Mouse (Mus musculus) stomach, adult 2 months (tissue): ENCODE measurements around the gene AW822073. TPM values are rescaled to one million over a fixed set of nuclear protein-coding genes. Genes with fewer than 3 reads are reported as not detected.

ENCODE experiments used
- polyA plus RNA-seq: library from polyadenylated mRNA; depleted of rRNA; stranded (reverse); fragments of >200 nt; gene quantifications from 2 replicates; pipeline ENCODE4 v1.2.3, GENCODE M21; 2012; rRNA removed

The AW822073 gene
- polyA plus RNA-seq: 0.17 TPM in 1 of 2 replicates, not detected in the other

DNA sequence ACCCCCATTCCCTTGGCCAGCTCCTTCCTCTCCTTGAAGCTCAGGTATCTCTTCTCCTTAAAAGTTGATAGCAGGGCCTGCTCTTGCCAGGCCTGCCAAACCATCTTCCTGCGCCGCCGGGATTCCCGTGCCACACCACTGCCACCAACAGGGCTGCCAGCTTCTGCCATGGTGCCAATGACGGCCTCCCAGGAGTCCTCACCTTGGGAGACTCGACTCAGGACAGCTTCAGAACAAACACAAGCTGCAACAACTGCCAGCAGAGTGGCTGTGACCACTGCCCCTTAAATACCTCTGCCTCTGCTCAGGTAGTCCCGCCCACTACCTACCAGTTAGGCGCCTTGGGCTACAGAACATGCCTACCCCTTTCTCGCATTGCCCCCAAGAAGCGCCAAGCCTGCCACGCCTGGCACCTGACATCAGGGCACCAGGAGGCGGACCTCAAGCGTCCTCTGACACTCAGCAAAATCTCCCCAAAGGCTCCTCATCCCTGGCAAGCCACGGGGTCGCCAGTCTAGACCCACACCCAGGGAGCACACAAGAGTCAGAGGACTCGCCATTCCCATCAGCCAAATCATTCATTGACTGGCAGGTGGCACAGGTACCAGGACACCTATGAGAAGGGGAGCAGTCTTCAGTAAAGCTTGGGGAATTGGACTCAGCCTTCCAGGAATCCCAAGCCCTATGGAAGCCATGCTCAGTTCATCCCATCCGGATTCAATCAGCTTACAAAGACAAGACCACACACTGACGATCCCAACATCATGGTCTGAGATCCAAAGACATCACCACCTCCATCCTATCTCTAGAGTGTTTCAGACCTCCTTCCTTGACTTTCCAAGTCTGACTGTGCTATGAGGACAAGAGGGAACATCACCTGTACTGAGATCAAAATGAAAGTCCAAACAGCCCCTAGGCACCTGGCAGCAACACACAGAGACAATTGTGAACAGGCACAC lies at the start of gene AW822073:
AW822073 (minus strand) TSS at position 104 of the 959 bp plus-strand sequence.

DNA sequence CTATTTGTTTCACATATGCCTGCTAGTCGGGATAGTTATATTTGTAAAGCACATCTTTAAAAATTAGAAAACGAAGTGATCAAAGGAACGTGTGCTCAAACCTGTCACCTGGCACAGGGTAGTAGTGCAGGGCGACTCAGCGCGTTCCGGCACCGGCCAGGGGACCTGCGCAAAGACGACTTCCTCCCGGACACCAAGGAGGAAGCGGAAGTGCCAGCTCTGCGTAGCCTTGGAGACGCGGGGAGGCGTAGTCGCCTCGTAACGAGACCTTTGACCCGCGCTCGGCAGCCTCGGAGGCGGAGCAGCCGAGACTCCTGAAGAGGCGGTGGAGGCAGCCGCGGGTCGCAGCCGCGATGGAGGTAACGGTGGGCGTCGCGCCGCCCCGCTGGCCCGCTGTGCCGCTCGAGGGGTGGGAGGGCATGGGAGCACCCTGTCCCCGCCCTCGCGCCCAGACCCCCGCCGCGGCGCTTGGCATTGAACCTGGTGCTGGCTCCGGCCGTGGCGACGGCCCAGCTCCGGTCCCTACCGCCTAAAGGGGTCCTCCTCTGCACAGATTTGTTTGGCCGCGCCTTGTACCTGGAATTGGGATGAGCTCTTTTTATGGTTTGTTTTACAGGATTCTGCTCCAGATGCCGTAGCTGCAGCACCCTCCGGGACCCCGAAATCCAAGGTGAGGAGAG lies 30.6 kb upstream of the AW822073 start, which contains the start of gene Gcc2:
Gcc2 (plus strand) TSS at position 285 of the 680 bp plus-strand sequence.

DNA sequence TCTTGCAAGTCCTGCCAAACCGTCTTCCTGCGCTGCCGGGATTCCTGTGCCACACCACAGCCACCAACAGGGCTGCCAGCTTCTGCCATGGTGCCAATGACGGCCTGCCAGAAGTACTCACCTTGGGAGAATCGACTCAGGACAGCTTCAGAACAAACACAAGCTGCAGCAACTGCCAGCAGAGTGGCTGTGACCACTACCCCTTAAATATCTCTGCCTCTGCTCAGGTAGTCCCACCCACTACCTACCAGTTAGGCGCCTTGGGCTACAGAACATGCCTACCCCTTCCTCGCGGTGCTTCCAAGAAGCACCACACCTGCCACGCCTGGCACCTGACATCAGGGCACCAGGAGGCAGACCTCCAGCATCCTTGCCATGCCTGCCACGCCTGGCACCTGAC lies 11.9 kb upstream of the AW822073 start, which contains the start of gene Gm4981:
Gm4981 (minus strand) TSS at position 89 of the 400 bp plus-strand sequence.

DNA sequence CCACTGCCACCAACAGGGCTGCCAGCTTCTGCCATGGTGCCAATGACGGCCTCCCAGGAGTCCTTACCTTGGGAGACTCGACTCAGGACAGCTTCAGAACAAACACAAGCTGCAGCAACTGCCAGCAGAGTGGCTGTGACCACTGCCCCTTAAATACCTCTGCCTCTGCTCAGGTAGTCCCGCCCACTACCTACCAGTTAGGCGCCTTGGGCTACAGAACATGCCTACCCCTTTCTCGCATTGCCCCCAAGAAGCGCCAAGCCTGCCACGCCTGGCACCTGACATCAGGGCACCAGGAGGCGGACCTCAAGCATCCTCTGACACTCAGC lies 7.9 kb upstream of the AW822073 start, which contains the start of gene Duxf3:
Duxf3 (minus strand) TSS at position 35 of the 329 bp plus-strand sequence.

Other genes with a start within 250 kb of the AW822073 start
- gene Duxf3, start 7.7 kb upstream of the AW822073 start, polyA plus RNA-seq: not detected in 2 replicates
- not detected in 2 replicates for gene Gm4981, start 11.8 kb upstream of the AW822073 start, polyA plus RNA-seq
- gene Gcc2, start 30.6 kb upstream of the AW822073 start, polyA plus RNA-seq: 1.6 and 2.2 TPM in 2 replicates
- 0.70 and 2.1 TPM in 2 replicates for gene Lims1, start 98.5 kb upstream of the AW822073 start, polyA plus RNA-seq
- gene Ranbp2, start 222.0 kb upstream of the AW822073 start, polyA plus RNA-seq: 0.13 and 0.42 TPM in 2 replicates